Mouse (Mus musculus): Measurements from ENCODE around the gene Zfp148.

- TF ChIP-seq CTCF (IDR thresholded peaks at IDR 0.05 in 2 of 3, conservative IDR thresholded peaks at IDR 0.05 in 1 of 3; ENCODE audit: control insufficient read depth in 1 of 3, insufficient read depth in 1 of 3, low read depth in 2 of 3, low read length in 3 of 3, poor library complexity in 1 of 3, severe bottlenecking in 1 of 3) = no peak
- TF ChIP-seq POLR2A (IDR thresholded peaks at IDR 0.05; ENCODE audit: control insufficient read depth in 1 of 2, insufficient read depth in 1 of 2, low read depth in 1 of 2, low read length in 2 of 2, poor library complexity in 1 of 2) = no peak
- no peak for TF ChIP-seq NRF1 (IDR thresholded peaks at IDR 0.05; ENCODE audit: insufficient read depth, low read depth, low read length, poor library complexity, severe bottlenecking)
- no peak for TF ChIP-seq TAL1 (IDR thresholded peaks at IDR 0.05; ENCODE audit: low read length)
Observed at GRCm38 (mm10) chr16:33404055-33404454, 23.4 kb downstream of the Zfp148 start.

Data from MEL (cell line).